In genomic region chr11:100298274-100299036, GRCm38 (mm10) we compare ENCODE assay signal across 8 mouse cellular contexts. TPM values are rescaled to one million over a fixed set of nuclear protein-coding genes. Genes with fewer than 3 reads are reported as not detected.
DNase-seq lines count a peak whose midpoint lies in the region; ATAC-seq and TF ChIP-seq lines count a peak whose summit lies in the region.

No protein-coding gene starts in this region.

- DNase-seq in c-Kit-positive CD71-negative TER-119-negative erythroid progenitor cells, embryonic 14.5 days (ENCODE audit: low read depth) = peak; percentile 67
- peak; percentile 83 for DNase-seq in forebrain, embryonic 10.5 days (ENCODE audit: extremely low spot score, low spot score)
- peak; percentile 86 for DNase-seq in kidney, postnatal 14 days
- peak; percentile 89 for DNase-seq in liver, postnatal 0 days
- peak; percentile 76 for DNase-seq in testis, postnatal 14 days (ENCODE audit: low spot score)

- H3K9me3 ChIP-seq in forebrain, embryonic 10.5 days = no peaks in the 10 kb centered on the region
- H3K9me3 ChIP-seq in heart, embryonic 15.5 days (replicated peaks) = no peaks in the 10 kb centered on the region
- no peaks in the 10 kb centered on the region for H3K9me3 ChIP-seq in liver, postnatal 0 days (ENCODE audit: low read length)
- H3K9me3 ChIP-seq in neural tube, embryonic 14.5 days (ENCODE audit: control insufficient read depth, low read length) = no peaks in the 10 kb centered on the region

- TF ChIP-seq EP300 in liver, postnatal 0 days (IDR thresholded peaks at IDR 0.05; ENCODE audit: low read depth) = no peak

- ATAC-seq in CD4-positive, CD25-positive, alpha-beta regulatory T cell, adult 4 months = peak; percentile 71
- ATAC-seq in heart, embryonic 15.5 days (replicated peaks; ENCODE audit: insufficient number of reproducible peaks, insufficient read depth, low FRiP score, low read depth) = 0 out of 2 replicates have a peak, but pooled peaks have one; percentile 25
- peak; percentile 45; the same call in 1 of the 2 replicates for ATAC-seq in liver, postnatal 0 days
- no peak for ATAC-seq in neural tube, embryonic 14.5 days (ENCODE audit: low read depth)

- H3K4me1 ChIP-seq in forebrain, embryonic 10.5 days = peaks cover 12% of the 10 kb centered on the region
- H3K4me1 ChIP-seq in heart, embryonic 15.5 days (replicated peaks) = peaks cover 7% of the 10 kb centered on the region; the same call in 1 of the 2 replicates
- H3K4me1 ChIP-seq in liver, postnatal 0 days (ENCODE audit: insufficient read depth) = 0 out of 2 replicates have a peak, but pooled peaks cover 3% of the 10 kb centered on the region
- H3K4me1 ChIP-seq in neural tube, embryonic 14.5 days (ENCODE audit: control insufficient read depth, insufficient read depth, low read length) = no peaks in the 10 kb centered on the region

- H3K4me3 ChIP-seq in forebrain, embryonic 10.5 days = peak overlapping the region; percentile 28; the same call in 1 of the 2 replicates
- H3K4me3 ChIP-seq in heart, embryonic 15.5 days = peak overlapping the region; percentile 10; the same call in 1 of the 2 replicates
- H3K4me3 ChIP-seq in liver, postnatal 0 days (ENCODE audit: low read depth, low read length) = no peak overlapping the region
- no peak overlapping the region for H3K4me3 ChIP-seq in neural tube, embryonic 14.5 days (ENCODE audit: low read depth, low read length)

- H3K9ac ChIP-seq in heart, embryonic 15.5 days = no peak overlapping the region
- H3K9ac ChIP-seq in liver, postnatal 0 days (replicated peaks) = no peak overlapping the region
- H3K9ac ChIP-seq in neural tube, embryonic 14.5 days (replicated peaks; ENCODE audit: low read depth, low read length) = no peak overlapping the region

- H3K4me2 ChIP-seq in heart, embryonic 15.5 days = peak overlapping the region; percentile 50
- H3K4me2 ChIP-seq in liver, postnatal 0 days (ENCODE audit: low read depth, low read length) = peak overlapping the region; percentile 47; the same call in 1 of the 2 replicates
- H3K4me2 ChIP-seq in neural tube, embryonic 14.5 days (ENCODE audit: low read depth, low read length) = peak overlapping the region; percentile 15; the same call in 1 of the 2 replicates

- H3K27me3 ChIP-seq in forebrain, embryonic 10.5 days (ENCODE audit: poor library complexity, severe bottlenecking) = peaks cover 11% of the 10 kb centered on the region; the same call in 1 of the 2 replicates
- H3K27me3 ChIP-seq in heart, embryonic 15.5 days = peaks cover 14% of the 10 kb centered on the region; the same call in 1 of the 2 replicates
- H3K27me3 ChIP-seq in liver, postnatal 0 days (ENCODE audit: insufficient read depth, low read length) = no peaks in the 10 kb centered on the region
- H3K27me3 ChIP-seq in neural tube, embryonic 14.5 days (ENCODE audit: control insufficient read depth, insufficient read depth, low read length) = no peaks in the 10 kb centered on the region

- 21% methylated on average over 18 of the region's 18 CpGs for WGBS in forebrain, embryonic 10.5 days
- 12% methylated on average over 18 of the region's 18 CpGs for WGBS in heart, embryonic 15.5 days
- 22% methylated on average over 18 of the region's 18 CpGs for WGBS in liver, postnatal 0 days (ENCODE audit: insufficient replicate concordance)
- WGBS in neural tube, embryonic 14.5 days = 19% methylated on average over 18 of the region's 18 CpGs

- TF ChIP-seq CTCF in liver, postnatal 0 days (IDR thresholded peaks at IDR 0.05; ENCODE audit: low read depth) = peak; percentile 91

- no peaks in the 10 kb centered on the region for H3K36me3 ChIP-seq in forebrain, embryonic 10.5 days (replicated peaks)
- H3K36me3 ChIP-seq in heart, embryonic 15.5 days = no peaks in the 10 kb centered on the region
- no peaks in the 10 kb centered on the region for H3K36me3 ChIP-seq in liver, postnatal 0 days (replicated peaks; ENCODE audit: insufficient read depth, low read length)
- H3K36me3 ChIP-seq in neural tube, embryonic 14.5 days (ENCODE audit: control insufficient read depth, insufficient read depth, low read length) = no peaks in the 10 kb centered on the region

- no peak overlapping the region for H3K27ac ChIP-seq in forebrain, embryonic 10.5 days
- H3K27ac ChIP-seq in heart, embryonic 15.5 days = no peak overlapping the region
- H3K27ac ChIP-seq in liver, postnatal 0 days (ENCODE audit: low read depth) = no peak overlapping the region
- H3K27ac ChIP-seq in neural tube, embryonic 14.5 days (ENCODE audit: low read depth, low read length) = no peak overlapping the region

RNA-seq across cellular contexts. Expression of gene Eif1, which starts 21.2 kb away (rescaled TPM):
- 1,000 to 10,000 TPM; 1,870 to 3,129 TPM for polyA plus RNA-seq in CD4-positive, CD25-positive, alpha-beta regulatory T cell, adult 4 months (2017; shearing (Covaris generic))
- 1,690 and 1,733 TPM in 2 replicates for polyA plus RNA-seq in forebrain, embryonic 10.5 days (2016; fragmentation: Nextera tagmentation; extraction: Ambion mirVana)
- 1,413 and 1,738 TPM in 2 replicates for polyA plus RNA-seq in heart, embryonic 15.5 days (2015; fragmentation: Nextera tagmentation; extraction: Ambion mirVana)
- polyA plus RNA-seq in liver, postnatal 0 days (2015; fragmentation: Nextera tagmentation; extraction: Ambion mirVana) = 1,752 and 1,956 TPM in 2 replicates
- 1,262 and 1,333 TPM in 2 replicates for polyA plus RNA-seq in neural tube, embryonic 14.5 days (2014; fragmentation: Nextera tagmentation; extraction: Ambion mirVana)

RNA-seq across cellular contexts. Expression of gene Krt42, which starts 28.8 kb away (rescaled TPM):
- polyA plus RNA-seq in CD4-positive, CD25-positive, alpha-beta regulatory T cell, adult 4 months (2017; shearing (Covaris generic)) = not detected
- not detected in 2 replicates for polyA plus RNA-seq in forebrain, embryonic 10.5 days (2016; fragmentation: Nextera tagmentation; extraction: Ambion mirVana)
- polyA plus RNA-seq in heart, embryonic 15.5 days (2015; fragmentation: Nextera tagmentation; extraction: Ambion mirVana) = not detected in 2 replicates
- polyA plus RNA-seq in liver, postnatal 0 days (2015; fragmentation: Nextera tagmentation; extraction: Ambion mirVana) = not detected in 2 replicates
- not detected in 2 replicates for polyA plus RNA-seq in neural tube, embryonic 14.5 days (2014; fragmentation: Nextera tagmentation; extraction: Ambion mirVana)

RNA-seq across cellular contexts. Expression of gene Gast, which starts 35.8 kb away (rescaled TPM):
- not detected for polyA plus RNA-seq in CD4-positive, CD25-positive, alpha-beta regulatory T cell, adult 4 months (2017; shearing (Covaris generic))
- polyA plus RNA-seq in forebrain, embryonic 10.5 days (2016; fragmentation: Nextera tagmentation; extraction: Ambion mirVana) = not detected in 2 replicates
- polyA plus RNA-seq in heart, embryonic 15.5 days (2015; fragmentation: Nextera tagmentation; extraction: Ambion mirVana) = not detected in 2 replicates
- not detected in 2 replicates for polyA plus RNA-seq in liver, postnatal 0 days (2015; fragmentation: Nextera tagmentation; extraction: Ambion mirVana)
- not detected in 2 replicates for polyA plus RNA-seq in neural tube, embryonic 14.5 days (2014; fragmentation: Nextera tagmentation; extraction: Ambion mirVana)

RNA-seq across cellular contexts. Expression of gene Krt17, which starts 37.6 kb away (rescaled TPM):
- polyA plus RNA-seq in CD4-positive, CD25-positive, alpha-beta regulatory T cell, adult 4 months (2017; shearing (Covaris generic)) = 1 to 10 TPM; 1.7 to 6.4 TPM
- not detected in 2 replicates for polyA plus RNA-seq in forebrain, embryonic 10.5 days (2016; fragmentation: Nextera tagmentation; extraction: Ambion mirVana)
- 5.2 and 42.7 TPM in 2 replicates for polyA plus RNA-seq in heart, embryonic 15.5 days (2015; fragmentation: Nextera tagmentation; extraction: Ambion mirVana)
- polyA plus RNA-seq in liver, postnatal 0 days (2015; fragmentation: Nextera tagmentation; extraction: Ambion mirVana) = 0.08 and 0.09 TPM in 2 replicates
- 0.22 TPM in 1 of 2 replicates, not detected in the other for polyA plus RNA-seq in neural tube, embryonic 14.5 days (2014; fragmentation: Nextera tagmentation; extraction: Ambion mirVana)

RNA-seq across cellular contexts. Expression of gene Krt16, which starts 49.8 kb away (rescaled TPM):
- not detected for polyA plus RNA-seq in CD4-positive, CD25-positive, alpha-beta regulatory T cell, adult 4 months (2017; shearing (Covaris generic))
- not detected in 2 replicates for polyA plus RNA-seq in forebrain, embryonic 10.5 days (2016; fragmentation: Nextera tagmentation; extraction: Ambion mirVana)
- polyA plus RNA-seq in heart, embryonic 15.5 days (2015; fragmentation: Nextera tagmentation; extraction: Ambion mirVana) = 0.27 TPM in 1 of 2 replicates, not detected in the other
- polyA plus RNA-seq in liver, postnatal 0 days (2015; fragmentation: Nextera tagmentation; extraction: Ambion mirVana) = not detected in 2 replicates
- not detected in 2 replicates for polyA plus RNA-seq in neural tube, embryonic 14.5 days (2014; fragmentation: Nextera tagmentation; extraction: Ambion mirVana)

Comparison
In these comparisons a context has a peak if more than half of its experiments do, and no peak if none do; other contexts are left out.
1. H3K4me3 ChIP-seq: peak in forebrain, embryonic 10.5 days (single experiment) and heart, embryonic 15.5 days (single experiment); none in liver, postnatal 0 days (single experiment) and neural tube, embryonic 14.5 days (single experiment).
2. Peak in every context shown above with its lines, with median percentiles within 50 percentile points of each other: DNase-seq and H3K4me2 ChIP-seq.